Mouse (Mus musculus) megakaryocyte progenitor cell, adult 5-6 weeks (primary cell): ENCODE measurements around the gene Gp1ba. TPM values are rescaled to one million over a fixed set of nuclear protein-coding genes. Genes with fewer than 3 reads are reported as not detected.
A peak's percentile ranks its signal among the peaks of the same experiment; 100 is the strongest.

Experiments
- ATAC-seq: replicated peaks from 2 replicates; pipeline ENCODE4 v1.8.0; 2016; ENCODE audit warnings: mild to moderate bottlenecking, moderate TSS enrichment, inconsistent platforms; ENCODE audit not compliant: poor library complexity
- total RNA-seq, 2 experiments: library from RNA; stranded (forward) in 1 of 2; stranded (reverse) in 1 of 2; fragments of 157-497, 149-512 nt in 1 of 2; fragments of 200-1000 nt in 1 of 2; gene quantifications; 2 replicates each; pipeline versions ENCODE4 v1.2.3 to v1.2.4; 2015 to 2017

The Gp1ba gene
- total RNA-seq, 2 experiments from 2014 or later, result 0.08 to 2.3 TPM

- ATAC-seq, result peak; percentile 52
Measured at GRCm38 (mm10) chr11:70669582-70670345, 30.8 kb downstream of the Gp1ba start.

GRCm38 (mm10) chr11:70670483-70670882 is 31.6 kb downstream of the Gp1ba start:
- ATAC-seq, result no peak

GRCm38 (mm10) chr11:70671333-70672047 is 32.6 kb downstream of the Gp1ba start:
- ATAC-seq, result no peak

DNA sequence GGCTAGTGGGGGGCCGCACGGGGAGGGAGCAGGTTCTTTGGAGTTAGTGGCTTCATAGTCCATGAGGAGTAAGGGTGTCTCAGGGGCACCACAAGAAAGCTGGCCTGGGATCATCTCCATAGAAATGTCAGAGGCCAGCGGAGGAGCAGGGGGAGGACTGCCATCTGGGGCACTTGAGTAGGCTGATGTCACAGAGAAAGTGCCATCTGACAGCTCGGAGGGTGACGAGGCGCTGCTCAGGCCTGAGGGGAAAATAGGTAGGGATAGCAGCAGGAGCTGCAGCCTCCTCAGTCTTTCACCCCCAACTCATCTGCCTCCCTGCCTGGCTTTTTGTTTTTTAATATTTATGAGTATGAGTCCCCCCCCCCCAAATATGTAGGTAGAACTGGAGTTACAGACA is 35.1 kb downstream of the Gp1ba start:
- ATAC-seq, result no peak

- peak; percentile 32; the same call in 1 of the 2 replicates for ATAC-seq
Measured at GRCm38 (mm10) chr11:70674501-70674900, 35.6 kb downstream of the Gp1ba start.

DNA sequence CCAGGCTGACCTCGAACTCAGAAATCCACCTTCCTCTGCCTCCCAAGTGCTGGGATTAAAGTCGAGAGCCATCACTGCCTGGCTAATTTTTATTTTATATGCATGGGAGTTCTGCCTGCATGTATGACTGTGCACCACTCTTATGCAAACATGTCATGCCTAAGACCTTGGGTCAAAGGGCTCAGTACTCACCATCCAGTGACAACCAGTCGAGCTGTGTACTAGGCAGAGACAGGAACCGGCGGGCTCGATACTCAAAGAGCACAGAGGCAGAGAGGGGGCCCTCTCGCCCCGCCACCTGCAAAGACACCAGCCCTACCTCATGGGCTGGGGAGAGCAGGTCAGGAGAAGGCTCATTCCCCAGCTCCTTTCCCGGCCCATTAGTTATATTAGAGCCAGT is 39.2 kb downstream of the Gp1ba start:
- ATAC-seq, result no peak

DNA sequence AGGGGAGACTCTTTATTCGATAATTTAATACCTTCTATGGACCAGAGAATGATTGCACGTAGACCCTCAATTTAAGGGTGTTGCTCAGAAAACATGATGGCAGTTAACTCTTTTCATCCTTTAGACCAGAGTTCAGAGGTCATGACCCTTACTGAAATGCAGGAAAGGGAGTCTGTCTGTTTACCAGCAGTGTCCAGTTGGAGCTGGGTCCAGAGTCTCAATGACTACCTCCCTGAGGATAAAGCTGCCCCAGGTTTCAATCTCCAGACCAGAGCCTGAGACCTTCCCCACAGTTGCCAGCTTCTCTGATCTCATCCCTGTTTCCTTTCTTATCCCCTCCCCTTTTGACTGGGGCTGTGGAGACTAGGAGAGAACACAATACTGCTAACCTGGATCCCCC is 39.7 kb downstream of the Gp1ba start:
- no peak for ATAC-seq

DNA sequence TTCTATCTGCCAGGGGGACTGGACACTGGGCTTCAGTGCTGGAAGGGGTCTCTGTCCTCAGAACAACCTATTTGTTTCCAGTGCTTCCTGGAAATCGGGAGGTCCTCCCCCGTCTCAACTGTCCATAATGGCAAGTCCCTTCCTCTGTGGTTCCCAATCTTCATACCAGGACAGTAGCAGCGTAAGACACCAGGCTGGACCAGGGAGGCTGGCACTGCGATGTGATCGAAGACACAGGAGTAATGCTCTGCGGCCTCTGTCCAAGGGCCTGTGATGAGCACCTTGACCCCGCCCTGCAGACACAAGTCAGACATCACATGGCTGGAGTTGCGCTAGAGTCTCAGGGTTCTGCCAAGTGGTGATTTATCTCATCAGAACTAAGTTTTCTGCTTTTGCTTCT is 40.4 kb downstream of the Gp1ba start:
- no peak for ATAC-seq

GRCm38 (mm10) chr11:70679894-70680293 is 41.0 kb downstream of the Gp1ba start:
- ATAC-seq, result peak; percentile 91

DNA sequence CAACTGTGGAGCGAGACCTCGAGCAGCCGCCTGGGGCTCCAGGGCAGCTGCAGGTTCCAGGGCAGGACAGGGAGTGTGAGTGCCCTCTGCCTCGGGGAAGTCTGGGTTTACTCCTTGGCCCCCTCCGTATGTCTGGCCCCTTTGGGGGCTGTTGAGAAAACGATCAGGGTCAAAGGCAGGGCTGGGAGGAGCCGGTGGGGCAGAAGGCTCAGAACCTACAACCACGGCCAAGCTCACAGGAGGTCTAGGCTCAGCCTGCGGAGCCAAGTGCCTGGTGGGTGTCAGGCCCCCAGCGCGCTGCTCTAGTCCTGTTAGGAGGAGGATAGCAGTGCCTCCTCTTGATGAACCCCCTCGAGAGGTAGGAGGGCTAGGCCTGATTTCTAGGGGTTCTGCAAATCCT is 42.2 kb downstream of the Gp1ba start:
- no peak for ATAC-seq

GRCm38 (mm10) chr11:70681897-70682581 is 43.1 kb downstream of the Gp1ba start:
- ATAC-seq, result peak; percentile 47

DNA sequence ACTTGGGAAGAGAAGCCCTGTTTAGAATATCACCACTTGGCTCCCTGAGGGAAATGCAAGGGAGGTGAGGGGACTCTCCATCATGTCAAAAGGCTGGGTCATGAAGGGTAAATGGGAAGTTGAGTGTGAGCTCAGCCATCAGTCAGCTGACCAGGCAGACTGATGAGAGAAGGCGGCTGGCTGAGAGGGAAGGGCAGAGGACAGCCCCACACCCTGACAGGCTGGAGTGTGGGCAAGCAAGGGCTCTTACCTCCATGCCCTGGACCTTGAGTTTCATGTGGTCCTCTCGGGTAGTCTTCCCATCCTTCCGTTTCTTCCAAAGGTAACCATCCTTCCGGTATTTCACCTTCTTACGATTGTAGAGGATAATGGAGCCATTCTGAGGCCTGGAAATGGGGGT is 44.7 kb downstream of the Gp1ba start:
- no peak for ATAC-seq

- ATAC-seq, result peak; percentile 39
Measured at GRCm38 (mm10) chr11:70686901-70687566, 48.1 kb downstream of the Gp1ba start.

GRCm38 (mm10) chr11:70687601-70688199 is 48.8 kb downstream of the Gp1ba start, which contains the start of gene Camta2:
Camta2 (minus strand) TSS chr11:70688105.
- ATAC-seq, result peak; percentile 86

- no peak for ATAC-seq
Measured at GRCm38 (mm10) chr11:70688372-70688771, 49.5 kb downstream of the Gp1ba start.

DNA sequence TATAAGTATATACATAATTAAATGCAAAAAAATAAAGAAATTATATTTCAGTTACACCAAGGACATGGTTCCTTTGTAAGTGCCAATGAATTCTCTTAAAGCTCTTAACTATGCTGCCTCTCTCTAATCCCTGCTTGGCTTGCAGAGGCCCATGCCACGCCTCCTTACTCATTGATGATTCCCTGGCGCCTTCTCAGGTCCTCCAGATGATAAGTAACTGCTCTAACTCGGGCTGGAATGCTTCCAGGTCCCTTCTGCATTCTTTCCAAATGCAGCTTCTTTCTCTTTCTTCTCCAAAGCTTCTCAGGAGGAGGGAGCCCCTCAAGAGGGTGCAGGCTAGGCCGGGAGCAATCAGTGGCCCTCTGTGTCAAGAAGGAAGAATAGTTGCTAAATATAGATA is 50.7 kb downstream of the Gp1ba start:
- ATAC-seq, result no peak

Other genes starting within 250 kb of the Gp1ba start
- gene Pelp1, start 229.1 kb upstream of the Gp1ba start, total RNA-seq (2015), result 27.1 and 28.4 TPM in 2 replicates
- gene Pelp1, start 229.1 kb upstream of the Gp1ba start, total RNA-seq (2017), result 9.5 and 16.8 TPM in 2 replicates
- gene Arrb2, start 206.5 kb upstream of the Gp1ba start, total RNA-seq (2015), result 43.9 and 47.7 TPM in 2 replicates
- gene Arrb2, start 206.5 kb upstream of the Gp1ba start, total RNA-seq (2017), result 31.4 and 48.0 TPM in 2 replicates
- 36.7 and 37.1 TPM in 2 replicates for gene Med11, start 187.2 kb upstream of the Gp1ba start, total RNA-seq (2015)
- gene Med11, start 187.2 kb upstream of the Gp1ba start, total RNA-seq (2017), result 37.0 and 40.2 TPM in 2 replicates
- not detected in 2 replicates for gene Zmynd15, start 179.7 kb upstream of the Gp1ba start, total RNA-seq (2015)
- gene Zmynd15, start 179.7 kb upstream of the Gp1ba start, total RNA-seq (2017), result 0.25 TPM in 1 of 2 replicates, not detected in the other
- 0.29 and 0.67 TPM in 2 replicates for gene Cxcl16, start 179.1 kb upstream of the Gp1ba start, total RNA-seq (2015)
- 0.24 TPM in 1 of 2 replicates, not detected in the other for gene Cxcl16, start 179.1 kb upstream of the Gp1ba start, total RNA-seq (2017)
- gene Tm4sf5, start 133.9 kb upstream of the Gp1ba start, total RNA-seq (2015), result not detected in 2 replicates
- not detected in 2 replicates for gene Tm4sf5, start 133.9 kb upstream of the Gp1ba start, total RNA-seq (2017)
- gene Vmo1, start 124.5 kb upstream of the Gp1ba start, total RNA-seq (2015), result not detected in 2 replicates
- gene Vmo1, start 124.5 kb upstream of the Gp1ba start, total RNA-seq (2017), result not detected in 2 replicates
- not detected in 2 replicates for gene Gltpd2, start 119.9 kb upstream of the Gp1ba start, total RNA-seq (2015)
- gene Gltpd2, start 119.9 kb upstream of the Gp1ba start, total RNA-seq (2017), result not detected in 2 replicates
- gene Psmb6, start 113.8 kb upstream of the Gp1ba start, total RNA-seq (2015), result 141 and 153 TPM in 2 replicates
- 272 and 309 TPM in 2 replicates for gene Psmb6, start 113.8 kb upstream of the Gp1ba start, total RNA-seq (2017)
- not detected in 2 replicates for gene Gm40193, start 106.2 kb upstream of the Gp1ba start, total RNA-seq (2015)
- gene Gm40193, start 106.2 kb upstream of the Gp1ba start, total RNA-seq (2017), result not detected in 2 replicates
- gene Pld2, start 99.1 kb upstream of the Gp1ba start, total RNA-seq (2015), result 0.07 and 0.90 TPM in 2 replicates
- 0.25 and 0.81 TPM in 2 replicates for gene Pld2, start 99.1 kb upstream of the Gp1ba start, total RNA-seq (2017)
- 14.4 and 18.0 TPM in 2 replicates for gene Mink1, start 76.2 kb upstream of the Gp1ba start, total RNA-seq (2015)
- gene Mink1, start 76.2 kb upstream of the Gp1ba start, total RNA-seq (2017), result 12.5 and 16.5 TPM in 2 replicates
- not detected in 2 replicates for gene 4930544D05Rik, start 23.3 kb upstream of the Gp1ba start, total RNA-seq (2015)
- gene 4930544D05Rik, start 23.3 kb upstream of the Gp1ba start, total RNA-seq (2017), result not detected in 2 replicates
- not detected in 2 replicates for gene Chrne, start 19.9 kb upstream of the Gp1ba start, total RNA-seq (2015)
- gene Chrne, start 19.9 kb upstream of the Gp1ba start, total RNA-seq (2017), result 0.17 TPM in 1 of 2 replicates, not detected in the other
- gene Rnf167, start 8.1 kb downstream of the Gp1ba start, total RNA-seq (2015), result 39.3 and 44.8 TPM in 2 replicates
- gene Rnf167, start 8.1 kb downstream of the Gp1ba start, total RNA-seq (2017), result 30.7 and 37.4 TPM in 2 replicates
- gene Slc25a11, start 8.4 kb downstream of the Gp1ba start, total RNA-seq (2015), result 59.5 and 73.9 TPM in 2 replicates
- 46.6 and 52.7 TPM in 2 replicates for gene Slc25a11, start 8.4 kb downstream of the Gp1ba start, total RNA-seq (2017)
- 1,057 and 1,218 TPM in 2 replicates for gene Pfn1, start 15.5 kb downstream of the Gp1ba start, total RNA-seq (2015)
- gene Pfn1, start 15.5 kb downstream of the Gp1ba start, total RNA-seq (2017), result 491 and 574 TPM in 2 replicates
- gene Eno3, start 18.1 kb downstream of the Gp1ba start, total RNA-seq (2015), result 4.1 and 6.2 TPM in 2 replicates
- gene Eno3, start 18.1 kb downstream of the Gp1ba start, total RNA-seq (2017), result 7.2 and 9.5 TPM in 2 replicates
- 102 and 109 TPM in 2 replicates for gene Spag7, start 30.3 kb downstream of the Gp1ba start, total RNA-seq (2015)
- 68.6 and 71.8 TPM in 2 replicates for gene Spag7, start 30.3 kb downstream of the Gp1ba start, total RNA-seq (2017)
- 9.1 and 9.2 TPM in 2 replicates for gene Camta2, start 49.0 kb downstream of the Gp1ba start, total RNA-seq (2015)
- 2.0 and 5.1 TPM in 2 replicates for gene Camta2, start 49.0 kb downstream of the Gp1ba start, total RNA-seq (2017)
- gene Inca1, start 61.0 kb downstream of the Gp1ba start, total RNA-seq (2015), result 0.20 TPM in 1 of 2 replicates, not detected in the other
- gene Inca1, start 61.0 kb downstream of the Gp1ba start, total RNA-seq (2017), result 0.50 TPM in 1 of 2 replicates, not detected in the other
- gene Kif1c, start 61.4 kb downstream of the Gp1ba start, total RNA-seq (2015), result 1.6 and 2.0 TPM in 2 replicates
- gene Kif1c, start 61.4 kb downstream of the Gp1ba start, total RNA-seq (2017), result 4.6 and 5.9 TPM in 2 replicates
- gene Zfp3, start 125.1 kb downstream of the Gp1ba start, total RNA-seq (2015), result 1.3 and 2.1 TPM in 2 replicates
- gene Zfp3, start 125.1 kb downstream of the Gp1ba start, total RNA-seq (2017), result 1.9 and 2.7 TPM in 2 replicates
- gene Scimp, start 173.5 kb downstream of the Gp1ba start, total RNA-seq (2015), result 0.37 TPM in 1 of 2 replicates, not detected in the other
- gene Scimp, start 173.5 kb downstream of the Gp1ba start, total RNA-seq (2017), result not detected in 2 replicates
- gene Rabep1, start 205.7 kb downstream of the Gp1ba start, total RNA-seq (2015), result 19.5 and 28.2 TPM in 2 replicates
- gene Rabep1, start 205.7 kb downstream of the Gp1ba start, total RNA-seq (2017), result 30.8 and 52.6 TPM in 2 replicates